In genomic region chr9:14313968-14314367, GRCm38 (mm10) we compare ENCODE assay signal across 25 mouse cellular contexts. TPM values are rescaled to one million over a fixed set of nuclear protein-coding genes. Genes with fewer than 3 reads are reported as not detected.
DNase-seq lines count a peak whose midpoint lies in the region; ATAC-seq lines count a peak whose summit lies in the region.
"Had no signal": no experiment of that assay in that cellular context is flagged by ENCODE, and none has a peak within 500 bp of the region (broad histone marks: within the 10 kb centered on the region; RNA-seq: fewer than 3 reads in every experiment).

No protein-coding gene starts in this region.

- H3K9ac ChIP-seq in heart, embryonic 13.5 days: no peak overlapping the region
- no peak overlapping the region for H3K9ac ChIP-seq in kidney, embryonic 14.5 days (ENCODE audit: low read depth, low read length)
- H3K9ac ChIP-seq: embryonic facial prominence, embryonic 13.5 days; embryonic facial prominence, embryonic 15.5 days; forebrain, embryonic 13.5 days; forebrain, embryonic 15.5 days; forebrain, postnatal 0 days had no signal

- no peaks in the 10 kb centered on the region for H3K27me3 ChIP-seq in heart, embryonic 13.5 days (replicated peaks)
- no peaks in the 10 kb centered on the region for H3K27me3 ChIP-seq in kidney, embryonic 14.5 days (ENCODE audit: control insufficient read depth, insufficient read depth, low read length)
- H3K27me3 ChIP-seq: CH12.LX; embryonic facial prominence, embryonic 13.5 days; embryonic facial prominence, embryonic 15.5 days; forebrain, embryonic 13.5 days; forebrain, embryonic 15.5 days had no signal

- WGBS in heart, embryonic 13.5 days: 68% methylated on average over 3 of the region's 3 CpGs
- WGBS in kidney, embryonic 14.5 days: 91% methylated on average over 3 of the region's 3 CpGs

- H3K4me2 ChIP-seq in heart, embryonic 13.5 days: no peak overlapping the region
- H3K4me2 ChIP-seq in kidney, embryonic 14.5 days (replicated peaks; ENCODE audit: low read depth, low read length): no peak overlapping the region
- H3K4me2 ChIP-seq: embryonic facial prominence, embryonic 13.5 days; embryonic facial prominence, embryonic 15.5 days; forebrain, embryonic 13.5 days; forebrain, embryonic 15.5 days had no signal

- intact Hi-C loops in heart, postnatal 10 days (cut with DNase I): no loop called here

- peaks cover 5% of the 10 kb centered on the region for H3K4me1 ChIP-seq in heart, embryonic 13.5 days
- no peaks in the 10 kb centered on the region for H3K4me1 ChIP-seq in kidney, embryonic 14.5 days (ENCODE audit: control insufficient read depth, insufficient read depth, low read length)
- H3K4me1 ChIP-seq: embryonic facial prominence, embryonic 13.5 days; embryonic facial prominence, embryonic 15.5 days; forebrain, embryonic 13.5 days; forebrain, embryonic 15.5 days had no signal

- no peak for ATAC-seq in heart, embryonic 13.5 days (ENCODE audit: extremely low read depth, insufficient number of reproducible peaks, low FRiP score, low TSS enrichment)
- no peak for ATAC-seq in kidney, embryonic 14.5 days (ENCODE audit: low FRiP score, low TSS enrichment)
- ATAC-seq: CD4-positive, CD25-positive, alpha-beta regulatory T cell, adult 4 months; forebrain, embryonic 13.5 days; forebrain, embryonic 15.5 days; forebrain, postnatal 0 days had no signal

- H3K36me3 ChIP-seq in heart, embryonic 13.5 days: peaks cover 74% of the 10 kb centered on the region
- H3K36me3 ChIP-seq in kidney, embryonic 14.5 days (ENCODE audit: control insufficient read depth, insufficient read depth, low read length): peaks cover 70% of the 10 kb centered on the region
- H3K36me3 ChIP-seq: G1E had no signal

- H3K27ac ChIP-seq in heart, embryonic 13.5 days (replicated peaks): 0 out of 2 replicates have a peak overlapping the region, but pooled peaks have one; percentile 12
- H3K27ac ChIP-seq in kidney, embryonic 14.5 days (ENCODE audit: low read depth, low read length): no peak overlapping the region
- H3K27ac ChIP-seq: embryonic facial prominence, embryonic 13.5 days; embryonic facial prominence, embryonic 15.5 days; forebrain, embryonic 13.5 days; forebrain, embryonic 15.5 days had no signal

- no peak for DNase-seq in heart, postnatal 10 days
- DNase-seq in kidney, adult 9 months: peak; percentile 11
- peak; percentile 63 for DNase-seq in gonadal fat pad, adult 2 months (ENCODE audit: low read depth)
- DNase-seq in urinary bladder, postnatal 25 days (ENCODE audit: low spot score): no peak
- DNase-seq: adrenal gland, adult 2 months; adrenal gland, postnatal 10 days; adrenal gland, postnatal 25 days; B cell, adult 2 months; cerebellum, adult 11 months; cerebellum, adult 18-20 months; cerebellum, adult 8-10 months; cerebellum, adult 9-11 months; cerebellum, postnatal 36 days; embryo, embryonic 11 days; forebrain, postnatal 0 days had no signal

- H3K4me3 ChIP-seq in heart, embryonic 13.5 days: no peak overlapping the region
- H3K4me3 ChIP-seq in kidney, embryonic 14.5 days (ENCODE audit: low read length): no peak overlapping the region
- H3K4me3 ChIP-seq: embryonic facial prominence, embryonic 13.5 days; embryonic facial prominence, embryonic 15.5 days; erythroblast, embryonic 14.5 days; forebrain, embryonic 13.5 days; forebrain, embryonic 15.5 days had no signal

- H3K9me3 ChIP-seq in heart, embryonic 13.5 days: no peaks in the 10 kb centered on the region
- H3K9me3 ChIP-seq in kidney, embryonic 14.5 days (ENCODE audit: control insufficient read depth, low read length): no peaks in the 10 kb centered on the region
- H3K9me3 ChIP-seq: embryonic facial prominence, embryonic 13.5 days; embryonic facial prominence, embryonic 15.5 days; forebrain, embryonic 13.5 days; forebrain, embryonic 15.5 days; G1E had no signal

RNA-seq across cellular contexts. Expression of gene Sesn3, which starts 39.1 kb away (rescaled TPM):
- 10.1 and 11.9 TPM in 2 replicates for polyA plus RNA-seq in heart, embryonic 13.5 days (2015; fragmentation: Nextera tagmentation; extraction: Ambion mirVana)
- 10 to 100 TPM; 25.0 to 31.3 TPM for total RNA-seq in heart, postnatal 10 days (2021)
- 35.7 and 39.4 TPM in 2 replicates for polyA plus RNA-seq in kidney, embryonic 14.5 days (2014; fragmentation: Nextera tagmentation; extraction: Ambion mirVana)
- polyA plus RNA-seq in gonadal fat pad, adult 2 months (2012; rRNA removed): 7.4 and 12.3 TPM in 2 replicates

Comparison
In these comparisons a context has a peak if more than half of its experiments do, and no peak if none do; other contexts are left out.
1. DNase-seq: peak in kidney, adult 9 months (single experiment) and gonadal fat pad, adult 2 months (single experiment); none in heart, postnatal 10 days (0 of 2) and urinary bladder, postnatal 25 days (single experiment).